Mouse (Mus musculus) liver, embryonic 15.5 days (tissue): Measurements from ENCODE around the gene Ccnk. TPM values are rescaled to one million over a fixed set of nuclear protein-coding genes. Genes with fewer than 3 reads are reported as not detected.

Experiments
- ATAC-seq: fragments of 200-750 bp; cut with Nextera tagmentation; 2 replicates; pipeline ENCODE4 v1.8.0; 2017; ENCODE audit warnings: moderate number of reproducible peaks, mild to moderate bottlenecking, moderate library complexity; ENCODE audit not compliant: insufficient read depth
- H3K27ac ChIP-seq: fragments of 300-500 bp; sonication (generic); replicated peaks from 2 replicates; pipeline ENCODE4 v1.5.1; 2015; ENCODE audit warnings: mild to moderate bottlenecking, inconsistent platforms
- H3K27me3 ChIP-seq: fragments of 300-500 bp; sonication (generic); 2 replicates; pipeline ENCODE4 v1.6.1; 2015; ENCODE audit warnings: mild to moderate bottlenecking, inconsistent platforms
- H3K36me3 ChIP-seq: fragments of 300-500 bp; sonication (generic); replicated peaks from 2 replicates; pipeline ENCODE4 v1.6.1; 2015; ENCODE audit warnings: moderate library complexity, mild to moderate bottlenecking, inconsistent platforms
- H3K4me1 ChIP-seq: fragments of 300-500 bp; sonication (generic); replicated peaks from 2 replicates; pipeline ENCODE4 v1.6.1; 2015; ENCODE audit warnings: inconsistent platforms
- H3K4me2 ChIP-seq: fragments of 300-500 bp; sonication (generic); 2 replicates; pipeline ENCODE4 v1.6.1; 2015; ENCODE audit warnings: moderate library complexity, mild to moderate bottlenecking, inconsistent platforms
- H3K4me3 ChIP-seq: fragments of 300-500 bp; sonication (generic); replicated peaks from 2 replicates; pipeline ENCODE4 v1.5.1; 2015; ENCODE audit warnings: mild to moderate bottlenecking, inconsistent platforms
- H3K9ac ChIP-seq: fragments of 300-500 bp; sonication (generic); 2 replicates; pipeline ENCODE4 v1.6.1; 2015; ENCODE audit warnings: moderate library complexity, mild to moderate bottlenecking, inconsistent platforms
- H3K9me3 ChIP-seq: fragments of 300-500 bp; sonication (generic); replicated peaks from 2 replicates; pipeline ENCODE4 v1.6.1; 2016; ENCODE audit warnings: inconsistent platforms
- WGBS: fragments of 180-500 bp; shearing (Covaris S2); methylation state at CpG from one replicate; pipeline ENCODE4 v1.1.7; 2015; ENCODE audit warnings: mixed read lengths; ENCODE audit not compliant: insufficient replicate concordance; 5-methylcytosine and 5-hydroxymethylcytosine counted together
- polyA plus RNA-seq: library from polyadenylated mRNA; unstranded; fragments of >200 nt; fragmentation: Nextera tagmentation; extraction: Ambion mirVana; gene quantifications from 2 replicates; pipeline ENCODE4 v1.2.1, GENCODE M21; 2015

The Ccnk gene
- polyA plus RNA-seq, 1 experiment from 2014 or later, result 1.7 TPM

DNA sequence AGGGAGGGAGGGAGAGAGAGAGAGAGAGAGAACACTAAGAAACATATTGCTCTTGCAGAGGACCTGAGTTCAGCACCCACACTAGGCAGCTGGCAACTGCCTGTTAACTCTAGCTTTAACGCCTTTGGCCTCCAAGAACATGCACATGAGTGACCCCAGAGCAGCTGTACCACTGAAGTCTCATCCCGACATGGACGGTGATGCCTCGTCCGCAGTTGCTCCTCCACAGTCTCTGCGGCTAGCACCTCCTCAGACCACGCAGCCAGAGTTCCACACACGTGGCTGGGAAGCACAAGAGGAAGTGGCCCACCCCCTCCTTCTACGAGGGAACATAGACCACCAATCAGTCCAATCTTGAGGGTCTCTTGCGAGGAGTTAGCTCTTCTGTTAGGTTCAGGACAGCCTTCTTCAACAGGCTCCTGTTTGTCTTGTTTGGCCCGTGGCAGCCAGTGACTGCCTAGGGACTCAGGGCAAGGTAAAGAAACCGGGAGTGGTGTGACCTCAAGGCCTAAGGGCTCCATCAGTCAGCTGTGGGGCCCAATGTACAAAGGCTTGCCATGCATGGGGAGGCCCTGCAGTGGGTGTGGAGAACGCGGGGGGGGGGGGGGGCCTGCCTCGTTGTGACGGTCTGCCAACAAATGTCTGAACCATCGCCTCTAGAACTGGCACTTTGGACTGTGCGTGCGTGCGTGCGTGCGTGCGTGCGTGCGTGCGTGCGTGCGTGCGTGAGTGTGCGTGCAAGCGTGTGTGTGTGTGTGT lies 71.8 kb downstream of the Ccnk start:
- Histone ChIP-seq H3K36me3 (no peaks in the 10 kb centered on the region), H3K9me3 (no peaks in the 10 kb centered on the region), H3K27ac (no peak overlapping the region), H3K9ac (no peak overlapping the region), H3K4me2 (no peak overlapping the region), H3K27me3 (no peaks in the 10 kb centered on the region), H3K4me1 (peaks cover 43% of the 10 kb centered on the region), H3K4me3 (no peak overlapping the region)
- 69% methylated on average over 31 of the region's 31 CpGs for whole genome bisulfite sequencing
- ATAC-seq, result no peak

DNA sequence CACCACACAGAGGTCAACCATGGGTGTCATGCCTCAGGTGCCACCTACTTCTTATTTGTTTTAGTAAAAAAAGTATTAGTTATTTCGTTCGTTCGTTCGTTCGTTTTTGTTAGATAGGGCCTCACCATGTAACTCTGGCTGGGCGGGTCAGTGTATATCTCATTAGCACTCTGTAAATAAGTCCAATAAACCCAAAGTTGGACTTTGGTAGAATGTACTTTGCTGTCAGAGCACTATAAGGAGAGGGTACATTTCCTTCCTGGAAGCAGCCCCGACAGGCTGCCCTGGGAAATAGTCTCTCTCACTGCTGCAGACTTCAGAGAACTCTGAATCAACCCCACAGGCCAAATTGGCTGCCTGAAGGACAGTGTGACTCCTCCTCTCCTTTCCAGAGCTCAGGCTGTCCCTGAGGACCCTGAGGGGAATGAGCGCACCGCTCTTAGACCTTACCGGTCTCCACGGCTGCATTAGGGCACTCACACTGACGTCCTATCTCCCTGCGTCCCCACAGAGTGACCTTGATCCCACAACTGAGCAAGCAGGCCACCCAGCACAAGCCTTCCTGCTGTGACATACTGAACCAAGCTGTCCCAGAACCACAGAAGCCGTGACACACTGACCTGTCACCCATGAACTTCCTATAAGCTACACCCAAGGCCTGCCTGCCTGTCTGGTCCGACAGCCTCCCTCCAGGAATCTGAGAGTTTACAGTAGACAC lies 72.6 kb downstream of the Ccnk start:
- Histone ChIP-seq H3K4me3 (no peak overlapping the region), H3K4me1 (peaks cover 44% of the 10 kb centered on the region), H3K27ac (peak overlapping the region; percentile 51; the same call in 1 of the 2 replicates), H3K9ac (no peak overlapping the region), H3K9me3 (no peaks in the 10 kb centered on the region), H3K36me3 (no peaks in the 10 kb centered on the region), H3K27me3 (no peaks in the 10 kb centered on the region), H3K4me2 (peak overlapping the region; percentile 13; the same call in 1 of the 2 replicates)
- 64% methylated on average over 15 of the region's 15 CpGs for WGBS
- no peak for ATAC-seq

Other genes with a start within 250 kb of the Ccnk start
- gene Bcl11b, start 176.0 kb upstream of the Ccnk start, polyA plus RNA-seq, result 0.05 and 0.10 TPM in 2 replicates
- gene Setd3, start 265 bp upstream of the Ccnk start, polyA plus RNA-seq, result 53.8 and 56.0 TPM in 2 replicates
- gene Ccdc85c, start 95.8 kb downstream of the Ccnk start, polyA plus RNA-seq, result 1.1 and 1.4 TPM in 2 replicates
- gene Hhipl1, start 126.7 kb downstream of the Ccnk start, polyA plus RNA-seq, result 0.03 and 0.09 TPM in 2 replicates
- gene Cyp46a1, start 154.8 kb downstream of the Ccnk start, polyA plus RNA-seq, result 0.08 and 0.09 TPM in 2 replicates
- gene Eml1, start 191.4 kb downstream of the Ccnk start, polyA plus RNA-seq, result 5.5 and 6.1 TPM in 2 replicates